Mouse (Mus musculus) liver, adult 2 months (tissue): ENCODE measurements around the gene Xcl1.

Experiments used
- CTCF ChIP-seq: fragments of 200-500 bp; IDR thresholded peaks from 2 replicates; pipeline ENCODE4 v1.5.1; 2011; ENCODE audit warnings: low read depth, low read length, control low read depth
- POLR2A ChIP-seq: fragments of 200-500 bp; IDR thresholded peaks from 2 replicates; pipeline ENCODE4 v1.6.1; 2011; ENCODE audit warnings: low read length, control low read depth; ENCODE audit not compliant: insufficient read depth; ENCODE audit errors: extremely low read depth

DNA sequence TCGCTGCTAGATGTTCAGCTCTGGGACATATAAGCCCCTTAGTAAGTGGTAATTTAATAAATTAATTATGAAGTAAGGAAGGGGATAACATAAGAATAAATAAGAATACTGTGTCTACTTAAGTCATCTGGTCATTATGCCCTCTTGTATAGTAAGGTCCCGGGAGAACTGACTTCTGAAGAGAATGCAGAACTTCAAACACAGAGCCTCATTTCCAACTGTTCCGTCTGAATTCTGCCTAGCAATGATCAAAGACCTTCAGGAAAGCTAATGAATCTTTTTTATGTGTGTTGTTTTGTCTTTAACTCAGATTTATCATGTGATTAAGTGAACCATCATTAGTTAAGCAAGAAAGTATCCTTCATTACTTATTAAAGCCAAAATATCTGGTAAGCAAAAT, 5.3 kb downstream of the Xcl1 start:
- TF ChIP-seq CTCF (no peak), POLR2A (no peak)
